Mouse (Mus musculus) granulocyte monocyte progenitor cell, adult 5-6 weeks (primary cell): ENCODE results near the gene Kdm1b. TPM values are rescaled to one million over a fixed set of nuclear protein-coding genes. Genes with fewer than 3 reads are reported as not detected.
A peak's percentile ranks its signal among the peaks of the same experiment; 100 is the strongest.

ENCODE experiments used
- ATAC-seq: replicated peaks from 2 replicates; pipeline ENCODE4 v1.8.0; 2016; ENCODE audit warnings: mild to moderate bottlenecking, moderate TSS enrichment, inconsistent platforms; ENCODE audit not compliant: poor library complexity, severe bottlenecking
- total RNA-seq, 2 experiments: library from RNA; stranded (forward) in 1 of 2; stranded (reverse) in 1 of 2; fragments of 200-712, 200-1000 nt in 1 of 2; fragments of >200 nt in 1 of 2; fragmentation: Nextera tagmentation in 1 of 2; gene quantifications; 2 replicates each; pipeline ENCODE4 v1.2.3; 2014 to 2017

Gene Kdm1b
- total RNA-seq (2014; fragmentation: Nextera tagmentation) (7.3 and 11.2 TPM in 2 replicates), total RNA-seq (2017) (8.2 and 11.4 TPM in 2 replicates)

GRCm38 (mm10) chr13:47043030-47043680 lies at the start of gene Kdm1b:
Kdm1b (plus strand) TSS chr13:47043499.
- peak; percentile 89 for ATAC-seq

GRCm38 (mm10) chr13:46997355-46997754 lies 45.9 kb upstream of the Kdm1b start:
- ATAC-seq = peak; percentile 71

- no peak for ATAC-seq
These were observed 43.8 kb upstream of the Kdm1b start for GRCm38 (mm10) chr13:46999498-46999897.

GRCm38 (mm10) chr13:47001590-47001989 lies 41.7 kb upstream of the Kdm1b start:
- ATAC-seq = 0 out of 2 replicates have a peak, but pooled peaks have one; percentile 14

GRCm38 (mm10) chr13:47013740-47014139 lies 29.6 kb upstream of the Kdm1b start:
- ATAC-seq = no peak

GRCm38 (mm10) chr13:47014334-47015194 lies 28.7 kb upstream of the Kdm1b start, which contains the start of gene Nhlrc1:
Nhlrc1 (minus strand) TSS chr13:47014850.
- peak; percentile 93 for ATAC-seq

GRCm38 (mm10) chr13:47015195-47015501 lies 28.2 kb upstream of the Kdm1b start:
- ATAC-seq = no peak

- peak; percentile 61 for ATAC-seq
These were observed 26.0 kb upstream of the Kdm1b start for GRCm38 (mm10) chr13:47017259-47017658.

- ATAC-seq = no peak
These were observed 23.5 kb upstream of the Kdm1b start for GRCm38 (mm10) chr13:47019774-47020173.

- ATAC-seq = no peak
These were observed 22.5 kb upstream of the Kdm1b start for GRCm38 (mm10) chr13:47020798-47021197.

- no peak for ATAC-seq
These were observed 12.8 kb upstream of the Kdm1b start for GRCm38 (mm10) chr13:47030376-47031107.

GRCm38 (mm10) chr13:47033602-47034001 lies 9.7 kb upstream of the Kdm1b start:
- no peak for ATAC-seq

- no peak for ATAC-seq
These were observed 5.4 kb upstream of the Kdm1b start for GRCm38 (mm10) chr13:47037946-47038345.

GRCm38 (mm10) chr13:47040061-47040460 lies 3.2 kb upstream of the Kdm1b start:
- ATAC-seq = no peak

- no peak for ATAC-seq
These were observed 1.2 kb upstream of the Kdm1b start for GRCm38 (mm10) chr13:47042024-47042633.

- peak; percentile 1; the same call in 1 of the 2 replicates for ATAC-seq
These were observed 726 bp downstream of the Kdm1b start for GRCm38 (mm10) chr13:47043833-47044616.

GRCm38 (mm10) chr13:47044617-47044947 lies 1.3 kb downstream of the Kdm1b start, which contains the start of gene Tpmt:
Tpmt (minus strand) TSS chr13:47044737.
- peak; percentile 7; the same call in 1 of the 2 replicates for ATAC-seq

- ATAC-seq = no peak
These were observed 4.7 kb downstream of the Kdm1b start for GRCm38 (mm10) chr13:47047996-47048395.

- ATAC-seq = no peak
These were observed 6.7 kb downstream of the Kdm1b start for GRCm38 (mm10) chr13:47050009-47050408.

- no peak for ATAC-seq
These were observed 10.7 kb downstream of the Kdm1b start for GRCm38 (mm10) chr13:47053971-47054370.
